Mouse (Mus musculus): Measurements from ENCODE around the gene Dtx3. TPM values are rescaled to one million over a fixed set of nuclear protein-coding genes. Genes with fewer than 3 reads are reported as not detected.

Dtx3 gene
- total and polyA plus RNA-seq, 3 experiments: 23.7 to 102 (median 24.2) TPM

DNA sequence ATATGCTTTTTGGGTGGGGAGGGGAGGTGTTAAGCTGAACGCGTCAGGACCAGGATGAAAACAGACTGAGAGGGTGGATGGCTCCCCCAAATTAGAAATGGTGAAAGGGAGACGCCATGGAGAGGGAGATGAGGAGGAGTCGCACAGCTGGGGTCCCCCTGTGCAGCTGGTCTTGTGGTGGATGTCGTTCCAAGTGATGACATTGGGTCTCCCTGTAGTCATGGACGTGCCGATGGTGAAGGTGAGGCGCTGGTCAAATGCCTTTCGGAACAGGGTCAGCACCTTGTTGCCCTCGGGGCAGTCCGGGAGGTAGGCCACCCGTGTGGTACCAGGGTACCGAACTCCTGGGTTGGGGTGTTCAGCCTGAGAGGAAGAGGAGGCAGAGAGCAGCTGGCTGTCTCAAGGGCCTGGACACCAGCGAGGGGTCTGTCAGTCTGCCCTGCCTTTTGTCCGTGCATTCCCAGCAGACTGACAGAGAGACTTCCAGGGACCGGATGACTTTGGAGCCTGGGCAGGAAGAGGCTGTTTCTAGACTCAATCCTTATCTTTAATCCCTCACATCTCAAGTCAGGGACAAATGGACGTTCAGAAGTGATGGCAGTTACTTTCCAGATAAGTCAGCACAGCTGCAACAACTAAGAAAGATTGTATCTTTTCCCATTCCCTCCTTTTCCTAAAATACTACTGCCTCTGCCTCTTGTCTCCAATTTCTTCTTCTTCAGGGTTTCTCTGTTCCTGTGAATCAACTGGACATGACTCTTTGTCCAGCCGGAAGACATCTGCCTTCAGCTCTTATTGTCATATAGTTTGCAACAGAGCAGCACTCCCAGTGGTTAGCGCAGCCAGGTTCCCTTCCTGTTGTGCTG is 4.1 kb downstream of the Dtx3 start:
- peaks cover 2% of the 10 kb centered on the region; the same call in 1 of the 2 replicates for H3K4me1 ChIP-seq (ENCODE audit: control insufficient read depth, insufficient read depth, low read length)
- intact Hi-C loops (cut with DNase I): no loop called here
- DNase-seq: peak in 1 of 2 experiments; percentile 36
- WGBS: 54% methylated on average over 19 of the region's 19 CpGs
- no peak overlapping the region for H3K4me3 ChIP-seq
- H3K36me3 ChIP-seq (ENCODE audit: control insufficient read depth, insufficient read depth, low read length): no peaks in the 10 kb centered on the region
- peak overlapping the region; percentile 36; the same call in 1 of the 2 replicates for H3K27ac ChIP-seq
- H3K79me2 ChIP-seq (replicated peaks; ENCODE audit: control insufficient read depth, insufficient read depth, low read length): no peaks in the 10 kb centered on the region
- H3K9ac ChIP-seq (ENCODE audit: low read depth, low read length): no peak overlapping the region
- no peak for TF ChIP-seq POLR2A (IDR thresholded peaks at IDR 0.05; ENCODE audit: insufficient read depth, low read depth, low read length)
- TF ChIP-seq CTCF (IDR thresholded peaks at IDR 0.05): no peak
- no peak for TF ChIP-seq EP300 (IDR thresholded peaks at IDR 0.05; ENCODE audit: insufficient read depth, low read depth, low read length)
- H3K27me3 ChIP-seq (ENCODE audit: control insufficient read depth, insufficient read depth, low read length): no peaks in the 10 kb centered on the region

DNA sequence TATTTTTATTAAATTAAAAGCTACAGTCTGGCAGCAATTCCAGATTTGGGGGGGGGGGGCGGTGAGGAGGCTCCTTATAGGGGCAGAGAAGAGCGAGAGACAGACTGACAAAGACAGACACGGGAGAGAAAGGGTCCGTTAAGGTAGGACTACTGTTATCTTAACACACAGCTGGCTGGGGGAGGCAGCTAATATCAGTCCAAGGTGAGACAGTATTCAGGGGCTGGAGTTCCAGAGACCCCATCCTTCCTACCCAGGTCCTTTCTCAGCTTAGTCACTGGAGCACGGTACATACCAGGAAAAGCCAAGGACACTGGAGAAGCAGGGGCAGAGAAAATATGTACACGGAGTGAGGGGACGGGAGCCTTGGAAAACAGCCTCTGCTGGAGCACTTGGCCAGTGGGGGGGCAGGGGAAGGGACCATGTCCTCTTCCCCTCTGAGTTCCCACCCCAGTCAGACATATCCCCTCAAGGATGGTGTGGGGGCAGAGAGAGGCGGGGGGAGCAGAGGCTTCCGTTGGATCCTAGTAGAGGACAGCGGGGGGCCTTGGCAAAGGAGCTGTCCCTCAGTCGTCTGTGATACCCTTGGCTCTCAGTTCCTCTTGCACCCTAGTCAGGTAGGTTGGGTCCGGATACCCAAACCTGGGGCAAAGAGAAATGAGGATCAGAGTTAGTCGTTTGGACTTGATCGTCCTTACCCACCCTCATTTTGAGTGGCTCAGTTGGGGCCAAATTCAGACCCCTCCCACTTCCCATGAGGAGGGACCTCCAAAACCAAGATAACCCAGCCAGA is 4.9 kb downstream of the Dtx3 start:
- TF ChIP-seq CTCF (IDR thresholded peaks at IDR 0.05) (no peak), EP300 (IDR thresholded peaks at IDR 0.05; ENCODE audit: insufficient read depth, low read depth, low read length) (no peak), POLR2A (IDR thresholded peaks at IDR 0.05; ENCODE audit: insufficient read depth, low read depth, low read length) (no peak; the same call in 1 of the 2 replicates)
- peak in 1 of 2 experiments; percentile 30 for DNase-seq
- peak overlapping the region; percentile 79 for H3K27ac ChIP-seq
- no peaks in the 10 kb centered on the region for H3K27me3 ChIP-seq (ENCODE audit: control insufficient read depth, insufficient read depth, low read length)
- WGBS: 48% methylated on average over 14 of the region's 14 CpGs
- no peaks in the 10 kb centered on the region for H3K79me2 ChIP-seq (replicated peaks; ENCODE audit: control insufficient read depth, insufficient read depth, low read length)
- H3K4me1 ChIP-seq (ENCODE audit: control insufficient read depth, insufficient read depth, low read length): peaks cover 1% of the 10 kb centered on the region; the same call in 1 of the 2 replicates
- H3K9ac ChIP-seq (ENCODE audit: low read depth, low read length): peak overlapping the region; percentile 77
- H3K36me3 ChIP-seq (ENCODE audit: control insufficient read depth, insufficient read depth, low read length): no peaks in the 10 kb centered on the region
- no peak overlapping the region; the same call in 1 of the 2 replicates for H3K4me3 ChIP-seq
- intact Hi-C loops (cut with DNase I): no loop called here

DNA sequence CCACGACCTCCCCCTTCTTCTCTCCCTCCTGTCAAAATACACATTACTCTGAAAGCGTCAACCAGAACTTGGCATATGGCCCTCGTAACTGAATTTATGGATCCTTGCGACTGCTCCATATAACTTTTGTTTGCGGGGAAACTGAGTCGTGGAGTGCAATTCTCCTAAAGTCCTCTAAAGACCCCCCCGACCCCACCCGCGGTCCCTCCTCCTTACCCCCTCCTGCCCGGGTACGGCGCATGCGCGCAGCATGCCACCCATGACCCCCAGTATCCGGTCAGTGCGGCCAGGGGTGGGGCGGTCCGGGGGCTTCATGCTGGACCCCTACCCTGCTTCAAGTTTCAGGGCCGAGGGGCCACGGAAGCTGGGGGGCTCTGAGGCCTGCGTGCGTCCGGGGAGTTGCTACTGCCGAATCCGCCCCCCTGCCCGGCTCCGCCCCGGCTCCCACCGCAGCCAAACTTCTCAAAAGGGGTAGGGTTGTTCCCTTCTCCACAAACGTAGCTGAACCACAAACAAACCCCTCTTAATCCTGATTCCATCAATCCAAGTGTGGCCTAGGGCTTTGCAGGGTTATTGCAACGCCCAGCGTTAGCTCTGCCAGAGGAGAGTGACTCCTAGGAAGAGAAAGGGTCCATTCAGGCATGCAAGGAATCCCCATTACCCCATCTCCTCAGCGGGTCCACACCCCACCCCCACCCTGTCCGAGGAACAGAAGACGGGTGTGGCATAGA is 5.7 kb downstream of the Dtx3 start, which contains the start of gene Arhgef25:
Gene Arhgef25, minus strand, starts transcription at position 433 of the 731 bp plus-strand sequence.
- Histone ChIP-seq H3K36me3 (ENCODE audit: control insufficient read depth, insufficient read depth, low read length) (no peaks in the 10 kb centered on the region), H3K27me3 (ENCODE audit: control insufficient read depth, insufficient read depth, low read length) (no peaks in the 10 kb centered on the region), H3K79me2 (replicated peaks; ENCODE audit: control insufficient read depth, insufficient read depth, low read length) (no peaks in the 10 kb centered on the region), H3K27ac (peak within 1 kb of the TSS; percentile 79), H3K4me3 (peak within 1 kb of the TSS; percentile 66), H3K4me1 (ENCODE audit: control insufficient read depth, insufficient read depth, low read length) (peaks cover 1% of the 10 kb centered on the region), H3K9ac (ENCODE audit: low read depth, low read length) (peak within 1 kb of the TSS; percentile 77)
- intact Hi-C loops (cut with DNase I): no loop called here
- TF ChIP-seq POLR2A (IDR thresholded peaks at IDR 0.05; ENCODE audit: insufficient read depth, low read depth, low read length) (no peak; the same call in 1 of the 2 replicates), EP300 (IDR thresholded peaks at IDR 0.05; ENCODE audit: insufficient read depth, low read depth, low read length) (no peak; the same call in 1 of the 2 replicates), CTCF (IDR thresholded peaks at IDR 0.05) (no peak)
- DNase-seq: peak; percentile 80 to 83
- WGBS: 8% methylated on average over 33 of the region's 35 CpGs

DNA sequence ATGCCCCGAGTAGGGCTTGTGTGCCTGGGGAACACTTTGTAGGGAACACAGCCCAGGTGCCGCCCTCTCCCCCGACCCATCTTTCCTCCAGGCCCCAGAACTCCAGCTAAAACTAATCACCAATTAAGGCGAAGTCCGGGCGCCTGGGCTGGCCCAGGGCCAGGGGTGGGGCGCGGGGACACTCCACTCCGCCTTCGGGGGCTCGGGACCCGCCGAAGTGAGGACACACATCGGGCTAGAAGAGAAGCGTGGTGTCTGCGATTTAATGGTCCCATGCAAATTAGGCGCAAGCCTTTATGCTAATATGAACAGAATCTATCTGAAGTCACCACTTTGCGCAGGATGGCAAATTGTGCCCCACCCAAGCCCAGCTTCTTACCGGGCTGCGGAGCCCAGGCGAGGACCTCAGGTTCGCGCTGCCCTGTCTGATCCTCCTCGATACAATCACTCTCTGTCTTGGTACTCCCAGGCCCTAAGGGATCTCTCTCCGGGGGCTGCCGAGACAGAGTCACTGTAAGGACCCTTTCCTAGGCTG is 6.3 kb downstream of the Dtx3 start:
- Histone ChIP-seq H3K36me3 (ENCODE audit: control insufficient read depth, insufficient read depth, low read length) (no peaks in the 10 kb centered on the region), H3K4me3 (peak overlapping the region; percentile 66), H3K9ac (ENCODE audit: low read depth, low read length) (peak overlapping the region; percentile 77), H3K4me1 (ENCODE audit: control insufficient read depth, insufficient read depth, low read length) (peaks cover 1% of the 10 kb centered on the region), H3K79me2 (replicated peaks; ENCODE audit: control insufficient read depth, insufficient read depth, low read length) (no peaks in the 10 kb centered on the region), H3K27me3 (ENCODE audit: control insufficient read depth, insufficient read depth, low read length) (no peaks in the 10 kb centered on the region), H3K27ac (peak overlapping the region; percentile 79)
- intact Hi-C loops (cut with DNase I): no loop called here
- DNase-seq: peak; percentile 73 to 76
- TF ChIP-seq POLR2A (IDR thresholded peaks at IDR 0.05; ENCODE audit: insufficient read depth, low read depth, low read length) (peak; percentile 43), EP300 (IDR thresholded peaks at IDR 0.05; ENCODE audit: insufficient read depth, low read depth, low read length) (no peak), CTCF (IDR thresholded peaks at IDR 0.05) (no peak)
- 1% methylated on average over 25 of the region's 26 CpGs for whole genome bisulfite sequencing

DNA sequence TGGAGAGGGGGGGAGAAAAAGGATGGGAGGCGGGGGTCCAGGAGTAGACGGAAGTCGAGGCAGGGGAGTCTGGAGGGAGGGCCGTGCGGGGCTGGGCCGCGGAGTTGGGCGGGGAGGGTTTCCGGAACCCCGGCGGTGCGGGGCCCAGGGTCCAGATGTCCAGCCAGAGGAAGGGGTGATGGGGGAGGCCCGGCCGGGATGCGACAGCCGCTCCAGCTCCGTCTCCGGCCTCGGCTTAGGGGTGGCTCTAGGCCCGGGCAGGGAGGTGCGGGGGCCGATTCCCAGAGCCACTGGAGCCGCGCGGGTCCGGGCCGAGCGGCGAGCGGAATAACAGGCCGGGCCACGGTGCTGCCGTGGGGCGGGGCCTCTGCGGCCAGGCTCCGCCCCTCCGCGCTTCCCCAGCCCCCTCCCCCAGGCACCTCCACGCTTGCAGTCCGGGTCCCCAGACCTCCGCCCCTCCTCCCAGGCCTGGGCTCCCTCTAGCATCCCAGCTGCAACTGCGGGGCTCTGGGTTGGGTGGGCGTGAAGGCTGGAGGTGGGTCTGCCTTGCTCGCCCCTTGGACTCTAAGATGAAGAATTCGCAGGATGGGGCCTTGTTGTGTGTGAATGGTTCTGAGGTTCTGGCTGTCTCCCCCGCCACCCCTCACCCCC is 6.9 kb downstream of the Dtx3 start:
- peaks cover 1% of the 10 kb centered on the region for H3K4me1 ChIP-seq (ENCODE audit: control insufficient read depth, insufficient read depth, low read length)
- peak; percentile 81 for DNase-seq
- intact Hi-C loops (cut with DNase I): no loop called here

More for the DNA sequence above, 6.9 kb downstream of the Dtx3 start:
- Histone ChIP-seq H3K9ac (ENCODE audit: low read depth, low read length) (peak overlapping the region; percentile 77), H3K27me3 (ENCODE audit: control insufficient read depth, insufficient read depth, low read length) (no peaks in the 10 kb centered on the region), H3K4me3 (peak overlapping the region; percentile 66), H3K27ac (peak overlapping the region; percentile 79), H3K79me2 (replicated peaks; ENCODE audit: control insufficient read depth, insufficient read depth, low read length) (no peaks in the 10 kb centered on the region), H3K36me3 (ENCODE audit: control insufficient read depth, insufficient read depth, low read length) (no peaks in the 10 kb centered on the region)
- TF ChIP-seq EP300 (IDR thresholded peaks at IDR 0.05; ENCODE audit: insufficient read depth, low read depth, low read length): no peak
- TF ChIP-seq CTCF (IDR thresholded peaks at IDR 0.05): no peak
- TF ChIP-seq POLR2A (IDR thresholded peaks at IDR 0.05; ENCODE audit: insufficient read depth, low read depth, low read length): no peak
- WGBS: under 1% methylated on average over 42 of the region's 46 CpGs
